Mouse (Mus musculus) hindbrain, embryonic 14.5 days (tissue): ENCODE measurements around the gene Slc9a8. TPM values are rescaled to one million over a fixed set of nuclear protein-coding genes. Genes with fewer than 3 reads are reported as not detected.
A peak's percentile ranks its signal among the peaks of the same experiment; 100 is the strongest.

Experiments
- ATAC-seq: fragments of 200-750 bp; cut with Nextera tagmentation; 2 replicates; pipeline ENCODE4 v1.8.0; 2017; ENCODE audit warnings: moderate number of reproducible peaks, mild to moderate bottlenecking, moderate TSS enrichment, moderate library complexity; ENCODE audit not compliant: low FRiP score
- DNase-seq: peaks from one replicate; pipeline ENCODE4 v3.0.0-alpha.2; 2015; ENCODE audit warnings: low spot score
- H3K27ac ChIP-seq: fragments of 300-500 bp; sonication (generic); 2 replicates; pipeline ENCODE4 v1.5.1; 2014; ENCODE audit warnings: mild to moderate bottlenecking, moderate library complexity
- H3K27me3 ChIP-seq: fragments of 300-500 bp; sonication (generic); 2 replicates; pipeline ENCODE4 v1.6.1; 2014; ENCODE audit warnings: mild to moderate bottlenecking, low read length, mixed read lengths; ENCODE audit not compliant: control insufficient read depth, insufficient read depth
- H3K36me3 ChIP-seq: fragments of 300-500 bp; sonication (generic); replicated peaks from 2 replicates; pipeline ENCODE4 v1.6.1; 2014; ENCODE audit not compliant: control insufficient read depth, insufficient read depth
- H3K4me1 ChIP-seq: fragments of 300-500 bp; sonication (generic); replicated peaks from 2 replicates; pipeline ENCODE4 v1.6.1; 2014; ENCODE audit warnings: antibody characterized with exemption, low read length, mixed read lengths; ENCODE audit not compliant: control insufficient read depth, insufficient read depth
- H3K4me2 ChIP-seq: fragments of 300-500 bp; sonication (generic); replicated peaks from 2 replicates; pipeline ENCODE4 v1.6.1; 2014; ENCODE audit warnings: mild to moderate bottlenecking, moderate library complexity
- H3K4me3 ChIP-seq: fragments of 300-500 bp; sonication (generic); replicated peaks from 2 replicates; pipeline ENCODE4 v1.5.1; 2014; ENCODE audit warnings: mild to moderate bottlenecking, low read length
- H3K9ac ChIP-seq: fragments of 300-500 bp; sonication (generic); 2 replicates; pipeline ENCODE4 v1.6.1; 2014
- H3K9me3 ChIP-seq: fragments of 300-500 bp; sonication (generic); 2 replicates; pipeline ENCODE4 v1.6.1; 2016; ENCODE audit warnings: low read length; ENCODE audit not compliant: control insufficient read depth
- WGBS: fragments of 180-500 bp; shearing (Covaris S2); extraction: QIAGEN DNeasy Blood & Tissue Kit; methylation state at CpG from one replicate; pipeline ENCODE4 v1.1.7; 2014; 5-methylcytosine and 5-hydroxymethylcytosine counted together
- polyA plus RNA-seq: library from polyadenylated mRNA; unstranded; fragments of >200 nt; fragmentation: Nextera tagmentation; extraction: Ambion mirVana; gene quantifications from 2 replicates; pipeline ENCODE4 v1.2.1, GENCODE M21; 2014

The Slc9a8 gene
- polyA plus RNA-seq, 1 experiment from 2014 or later, result 22.6 TPM

GRCm38 (mm10) chr2:167483081-167483826 lies 61.7 kb downstream of the Slc9a8 start:
- peaks cover 40% of the 10 kb centered on the region for H3K36me3 ChIP-seq
- DNase-seq (no peak), ATAC-seq (no peak)
- 95% methylated on average over 27 of the region's 27 CpGs for WGBS
- no peaks in the 10 kb centered on the region for H3K9me3 ChIP-seq
- H3K27ac ChIP-seq, result no peak overlapping the region
- H3K27me3 ChIP-seq, result no peaks in the 10 kb centered on the region
- no peak overlapping the region for H3K4me3 ChIP-seq
- H3K9ac ChIP-seq, result no peak overlapping the region
- H3K4me2 ChIP-seq, result no peak overlapping the region
- H3K4me1 ChIP-seq, result no peaks in the 10 kb centered on the region; the same call in 1 of the 2 replicates

- WGBS, result 96% methylated on average over 24 of the region's 24 CpGs
- H3K27ac ChIP-seq, result no peak overlapping the region
- no peak for ATAC-seq
- DNase-seq, result no peak
- no peaks in the 10 kb centered on the region for H3K27me3 ChIP-seq
- no peak overlapping the region for H3K9ac ChIP-seq
- no peaks in the 10 kb centered on the region; the same call in 1 of the 2 replicates for H3K4me1 ChIP-seq
- no peak overlapping the region for H3K4me3 ChIP-seq
- no peaks in the 10 kb centered on the region for H3K9me3 ChIP-seq
- H3K4me2 ChIP-seq, result no peak overlapping the region
- H3K36me3 ChIP-seq, result peaks cover 46% of the 10 kb centered on the region
Measured at GRCm38 (mm10) chr2:167483827-167484410, 62.4 kb downstream of the Slc9a8 start.

- Histone ChIP-seq H3K4me3 (no peak overlapping the region), H3K9me3 (no peaks in the 10 kb centered on the region), H3K4me2 (no peak overlapping the region), H3K4me1 (no peaks in the 10 kb centered on the region; the same call in 1 of the 2 replicates), H3K9ac (no peak overlapping the region), H3K36me3 (peaks cover 46% of the 10 kb centered on the region), H3K27me3 (no peaks in the 10 kb centered on the region), H3K27ac (no peak overlapping the region)
- DNase-seq (no peak), ATAC-seq (no peak)
- WGBS, result 96% methylated on average over 11 of the region's 11 CpGs
Measured at GRCm38 (mm10) chr2:167484932-167485331, 63.4 kb downstream of the Slc9a8 start.

- WGBS, result 69% methylated on average over 7 of the region's 7 CpGs
- Histone ChIP-seq H3K27me3 (no peaks in the 10 kb centered on the region), H3K4me2 (no peak overlapping the region), H3K36me3 (peaks cover 38% of the 10 kb centered on the region), H3K27ac (no peak overlapping the region), H3K4me3 (no peak overlapping the region), H3K9me3 (no peaks in the 10 kb centered on the region), H3K4me1 (peaks cover 4% of the 10 kb centered on the region; the same call in 1 of the 2 replicates), H3K9ac (no peak overlapping the region)
- ATAC-seq, result peak; percentile 58
- peak; percentile 46 for DNase-seq
Measured at GRCm38 (mm10) chr2:167485501-167486377, 64.2 kb downstream of the Slc9a8 start.

- DNase-seq, result no peak
- Histone ChIP-seq H3K9ac (no peak overlapping the region), H3K9me3 (no peaks in the 10 kb centered on the region), H3K4me3 (no peak overlapping the region), H3K4me1 (peaks cover 13% of the 10 kb centered on the region), H3K27me3 (no peaks in the 10 kb centered on the region), H3K27ac (no peak overlapping the region), H3K4me2 (no peak overlapping the region), H3K36me3 (peaks cover 33% of the 10 kb centered on the region)
- WGBS, result 93% methylated on average over 4 of the region's 4 CpGs
- ATAC-seq, result no peak
Measured at GRCm38 (mm10) chr2:167486573-167486972, 65.1 kb downstream of the Slc9a8 start.

GRCm38 (mm10) chr2:167487551-167487950 lies 66.0 kb downstream of the Slc9a8 start:
- ATAC-seq (no peak), DNase-seq (no peak)
- Histone ChIP-seq H3K4me2 (no peak overlapping the region), H3K4me3 (no peak overlapping the region), H3K27me3 (no peaks in the 10 kb centered on the region), H3K9ac (no peak overlapping the region), H3K36me3 (peaks cover 27% of the 10 kb centered on the region), H3K27ac (no peak overlapping the region), H3K4me1 (peaks cover 17% of the 10 kb centered on the region), H3K9me3 (no peaks in the 10 kb centered on the region)
- 90% methylated on average over 6 of the region's 6 CpGs for WGBS

GRCm38 (mm10) chr2:167487994-167488393 lies 66.5 kb downstream of the Slc9a8 start:
- peaks cover 23% of the 10 kb centered on the region for H3K36me3 ChIP-seq
- no peak overlapping the region for H3K9ac ChIP-seq
- H3K4me3 ChIP-seq, result no peak overlapping the region
- no peaks in the 10 kb centered on the region for H3K9me3 ChIP-seq
- H3K4me1 ChIP-seq, result peaks cover 17% of the 10 kb centered on the region
- H3K4me2 ChIP-seq, result no peak overlapping the region
- H3K27me3 ChIP-seq, result no peaks in the 10 kb centered on the region
- WGBS, result 85% methylated on average over 6 of the region's 6 CpGs
- DNase-seq (no peak), ATAC-seq (no peak)
- no peak overlapping the region for H3K27ac ChIP-seq

GRCm38 (mm10) chr2:167490813-167491525 lies 69.5 kb downstream of the Slc9a8 start:
- peak; percentile 19; the same call in 1 of the 2 replicates for ATAC-seq
- WGBS, result 79% methylated on average over 4 of the region's 4 CpGs
- no peaks in the 10 kb centered on the region for H3K9me3 ChIP-seq
- H3K36me3 ChIP-seq, result peaks cover 8% of the 10 kb centered on the region; the same call in 1 of the 2 replicates
- H3K9ac ChIP-seq, result peak overlapping the region; percentile 93; the same call in 1 of the 2 replicates
- peak overlapping the region; percentile 97 for H3K4me3 ChIP-seq
- peak overlapping the region; percentile 87 for H3K4me2 ChIP-seq
- peak overlapping the region; percentile 98 for H3K27ac ChIP-seq
- no peaks in the 10 kb centered on the region for H3K27me3 ChIP-seq
- DNase-seq, result no peak
- peaks cover 23% of the 10 kb centered on the region for H3K4me1 ChIP-seq
